27 mouse cellular contexts compared by ENCODE assay signal in the genomic region with DNA sequence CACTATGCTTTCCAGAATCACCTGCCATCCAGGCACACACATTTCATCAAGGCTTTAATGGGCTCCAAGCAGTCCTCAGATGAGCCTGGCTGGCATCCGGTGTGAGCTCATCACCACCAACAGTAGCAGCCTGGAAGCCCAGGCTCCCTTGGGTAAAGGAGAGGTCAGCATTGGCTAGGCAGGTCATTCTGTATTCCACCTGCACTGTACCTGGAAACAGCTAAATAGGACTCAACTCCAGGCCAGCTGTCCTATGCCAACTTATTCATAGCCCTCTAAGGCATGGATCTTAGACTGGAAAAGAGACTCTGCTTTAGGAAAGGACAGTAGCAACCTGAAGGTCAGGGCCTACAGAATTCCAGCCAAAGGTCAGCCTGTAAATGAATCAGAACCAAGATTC.
"Had no signal": no experiment of that assay in that cellular context is flagged by ENCODE, and none has a peak within 500 bp of the region (broad histone marks: within the 10 kb centered on the region; RNA-seq: fewer than 3 reads in every experiment).

No protein-coding gene starts in this region.

- H3K27ac ChIP-seq: heart, adult 2 months; heart, embryonic 13.5 days; heart, embryonic 15.5 days; hindbrain, embryonic 13.5 days; hindbrain, embryonic 15.5 days; hindbrain, postnatal 0 days; kidney, embryonic 15.5 days; kidney, postnatal 0 days; limb, embryonic 13.5 days; limb, embryonic 15.5 days; liver, embryonic 12.5 days; liver, embryonic 14.5 days had no signal

- H3K4me3 ChIP-seq: heart, adult 2 months; heart, embryonic 13.5 days; heart, embryonic 15.5 days; hindbrain, embryonic 13.5 days; hindbrain, embryonic 15.5 days; kidney, embryonic 15.5 days; limb, embryonic 13.5 days; limb, embryonic 15.5 days; liver, embryonic 12.5 days had no signal

- H3K9me3 ChIP-seq: heart, embryonic 13.5 days; heart, embryonic 15.5 days; hindbrain, embryonic 13.5 days; hindbrain, embryonic 15.5 days; kidney, embryonic 15.5 days; limb, embryonic 13.5 days; limb, embryonic 15.5 days; liver, embryonic 12.5 days had no signal

- H3K4me2 ChIP-seq: heart, embryonic 11.5 days; heart, embryonic 13.5 days; heart, embryonic 15.5 days; hindbrain, embryonic 13.5 days; hindbrain, embryonic 15.5 days; kidney, embryonic 15.5 days; limb, embryonic 13.5 days; limb, embryonic 15.5 days; liver, embryonic 12.5 days had no signal

- H3K4me1 ChIP-seq: heart, embryonic 13.5 days; heart, embryonic 15.5 days; hindbrain, embryonic 15.5 days; limb, embryonic 13.5 days; limb, embryonic 15.5 days; liver, embryonic 12.5 days had no signal

- ATAC-seq: hindbrain, postnatal 0 days; intestine, embryonic 16.5 days; liver, embryonic 12.5 days had no signal

- DNase-seq: gastrocnemius, postnatal 14 days; gastrocnemius, postnatal 36 days; heart, adult 11 months; heart, adult 2 months; heart, postnatal 14 days; heart, postnatal 36 days; kidney, adult 11 months; kidney, adult 2 months; kidney, adult 9 months; kidney, postnatal 14 days; kidney, postnatal 36 days; layer of hippocampus, adult 9-11 months; layer of hippocampus, postnatal 36 days; left cerebral cortex, postnatal 4 days had no signal

- H3K9ac ChIP-seq: heart, embryonic 13.5 days; heart, embryonic 15.5 days; hindbrain, embryonic 13.5 days; hindbrain, embryonic 15.5 days; kidney, embryonic 15.5 days; limb, embryonic 13.5 days; limb, embryonic 15.5 days; liver, embryonic 12.5 days; liver, embryonic 14.5 days had no signal

- H3K27me3 ChIP-seq: heart, embryonic 13.5 days; heart, embryonic 15.5 days; hindbrain, embryonic 13.5 days; hindbrain, embryonic 15.5 days; kidney, embryonic 15.5 days; limb, embryonic 13.5 days; limb, embryonic 15.5 days; liver, embryonic 12.5 days had no signal

- H3K36me3 ChIP-seq: heart, embryonic 15.5 days; hindbrain, embryonic 13.5 days; hindbrain, embryonic 15.5 days; kidney, embryonic 15.5 days; limb, embryonic 15.5 days had no signal
